Mouse (Mus musculus) heart, postnatal 0 days (tissue): ENCODE measurements at regions not wholly inside any gene's neighbourhood (a gene's known extent, or its start where the extent isn't known, plus 50 kb on each side); places are given as distances from the start of the nearest gene placed in this dataset.

Experiments
- CTCF ChIP-seq: IDR thresholded peaks from 2 replicates; pipeline ENCODE4 v1.5.1; 2016; ENCODE audit warnings: antibody characterized with exemption, control low read depth, low read depth
- EP300 ChIP-seq: IDR thresholded peaks from 2 replicates; pipeline ENCODE4 v1.6.1; 2016; ENCODE audit warnings: antibody characterized with exemption, low read depth

GRCm38 (mm10) chr3:52167420-52167819, 62.5 kb upstream of the Maml3 start:
- TF ChIP-seq CTCF (no peak), EP300 (no peak)
